Mouse (Mus musculus) gastrocnemius, postnatal 4 days (tissue): ENCODE measurements around the gene Sema4c. TPM values are rescaled to one million over a fixed set of nuclear protein-coding genes. Genes with fewer than 3 reads are reported as not detected.

ENCODE experiments used
- DNase-seq, 2 experiments: peaks; one replicate each; pipeline ENCODE4 v3.0.0; 2021 to 2022; ENCODE audit warnings: low spot score in 2 of 2, mixed read lengths in 2 of 2
- total RNA-seq, 2 experiments: library from RNA; stranded (reverse); gene quantifications; 2 replicates each; pipeline ENCODE4 v1.2.3; 2021

The Sema4c gene
- total RNA-seq, 2 experiments from 2014 or later, result 26.0 to 27.1 TPM

- peak; percentile 90 to 95 for DNase-seq
Observed at GRCm38 (mm10) chr1:36557457-36558011, 615 bp downstream of the Sema4c start.

- DNase-seq, result peak; percentile 96
Observed at GRCm38 (mm10) chr1:36556553-36557456, 1.3 kb downstream of the Sema4c start.

GRCm38 (mm10) chr1:36555798-36556395, 2.3 kb downstream of the Sema4c start:
- DNase-seq, result no peak

DNA sequence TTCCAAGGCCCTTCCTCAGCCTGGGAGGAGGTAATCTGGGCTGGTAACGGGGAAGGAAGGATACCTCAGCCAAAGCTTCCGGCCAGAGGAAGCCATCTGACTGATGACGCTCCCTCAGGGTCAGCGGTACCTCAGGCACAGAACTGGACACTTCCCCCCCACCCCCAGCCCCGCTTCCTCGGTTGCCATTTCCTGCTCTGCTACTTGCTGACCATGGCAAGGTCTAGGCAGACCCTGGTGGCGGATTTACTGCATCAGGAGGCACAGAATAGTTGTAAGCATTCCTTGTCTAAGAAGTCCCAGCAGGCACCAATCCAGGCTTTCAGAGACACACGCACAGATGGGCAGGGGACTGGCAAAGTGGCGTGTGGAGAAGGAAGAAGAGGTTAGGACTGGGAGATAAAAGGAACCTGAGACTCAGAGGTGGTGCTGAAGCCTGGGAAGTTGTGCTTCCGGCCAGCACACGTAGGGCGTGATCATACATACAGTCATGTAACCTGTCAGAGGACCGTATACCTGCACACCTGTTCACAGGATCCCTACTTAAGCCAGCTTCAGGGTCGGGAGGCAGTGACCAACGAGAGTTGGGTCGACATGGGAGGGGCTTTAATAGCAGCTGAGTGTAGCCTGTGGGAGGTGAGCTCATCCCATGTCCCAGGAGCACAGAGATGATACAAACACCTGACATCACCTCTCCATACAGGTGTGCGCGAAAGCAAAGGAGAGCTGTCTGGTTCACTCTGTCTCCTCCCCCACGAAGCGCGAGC, 3.3 kb downstream of the Sema4c start:
- DNase-seq, result no peak

DNA sequence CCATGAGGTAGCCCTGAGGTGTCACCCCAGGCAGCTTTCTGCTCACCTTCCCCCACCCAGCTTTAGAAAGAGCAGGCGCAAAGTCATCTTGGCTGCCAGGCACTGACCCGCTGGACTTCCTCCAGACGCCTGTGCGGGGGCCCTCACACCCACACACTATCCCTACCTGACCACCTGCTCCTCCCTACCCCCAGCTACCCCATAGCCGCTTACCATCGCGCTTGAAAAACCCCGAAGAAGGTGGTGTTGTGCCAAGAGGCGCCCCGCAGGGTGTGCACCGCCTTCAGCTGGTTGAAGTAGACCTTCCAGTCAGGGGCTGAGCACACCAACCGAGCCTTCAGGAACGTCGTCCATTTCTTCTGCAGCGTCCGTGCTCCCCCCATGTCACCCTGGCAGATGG, 5.6 kb downstream of the Sema4c start:
- no peak for DNase-seq

GRCm38 (mm10) chr1:36551904-36552303, 6.2 kb downstream of the Sema4c start:
- DNase-seq, result no peak

- no peak for DNase-seq
Observed at GRCm38 (mm10) chr1:36550075-36550863, 7.9 kb downstream of the Sema4c start.

DNA sequence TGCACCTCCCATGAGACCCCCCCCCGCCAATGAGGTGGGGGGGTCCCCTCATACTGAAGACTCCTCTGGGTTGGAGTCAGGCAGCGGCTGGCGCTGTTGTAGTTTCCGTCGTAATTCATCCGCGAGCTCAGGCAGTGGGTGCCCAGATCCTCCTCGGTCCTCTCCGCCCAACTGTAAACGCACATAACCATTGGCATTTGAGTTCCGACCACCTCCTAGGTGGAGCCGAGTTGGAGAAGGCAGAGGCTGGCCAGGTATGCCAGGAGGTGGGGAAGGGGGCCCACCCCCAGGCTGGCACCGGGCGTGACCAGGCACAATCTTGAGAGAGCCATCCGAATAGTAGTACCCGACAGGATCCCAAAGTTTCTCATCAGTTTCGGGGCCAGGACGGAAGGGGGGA, 8.7 kb downstream of the Sema4c start:
- no peak for DNase-seq

GRCm38 (mm10) chr1:36548771-36549170, 9.4 kb downstream of the Sema4c start:
- DNase-seq, result no peak

DNA sequence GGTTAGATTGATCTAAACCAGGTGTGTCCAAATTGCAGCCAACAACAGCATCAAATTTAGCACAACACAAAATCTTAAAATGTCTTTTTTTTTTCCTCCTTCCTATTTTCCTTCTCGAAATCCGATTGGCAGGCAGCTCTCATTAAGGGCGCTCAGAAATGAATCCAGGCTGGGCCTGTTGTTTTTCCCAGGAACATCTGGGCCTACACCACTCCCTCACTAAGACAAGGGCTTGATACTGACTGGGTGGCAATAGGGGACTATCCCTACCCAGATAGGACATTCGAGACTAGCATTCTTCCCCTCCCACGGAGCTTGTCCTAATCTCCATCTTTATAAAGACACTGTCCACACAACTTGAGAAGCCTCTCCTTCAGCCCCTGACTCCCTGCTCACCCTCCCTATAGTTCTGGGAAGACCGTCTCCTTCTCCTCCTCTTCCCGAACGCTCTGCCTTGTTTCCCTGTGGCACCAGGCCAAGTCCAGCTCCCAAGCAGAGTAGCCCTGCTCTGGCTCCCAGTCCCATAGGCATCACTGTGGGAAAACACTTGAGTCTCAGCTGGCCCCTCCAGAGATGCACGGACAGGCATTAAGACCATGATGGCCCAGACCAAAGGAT, 10.1 kb downstream of the Sema4c start:
- DNase-seq, result peak in 1 of 2 experiments; percentile 59

GRCm38 (mm10) chr1:36546888-36547471, 11.2 kb downstream of the Sema4c start, which contains the start of gene Ankrd39:
Gene Ankrd39 (minus strand): TSS chr1:36547445.
- DNase-seq, result peak; percentile 92 to 98

DNA sequence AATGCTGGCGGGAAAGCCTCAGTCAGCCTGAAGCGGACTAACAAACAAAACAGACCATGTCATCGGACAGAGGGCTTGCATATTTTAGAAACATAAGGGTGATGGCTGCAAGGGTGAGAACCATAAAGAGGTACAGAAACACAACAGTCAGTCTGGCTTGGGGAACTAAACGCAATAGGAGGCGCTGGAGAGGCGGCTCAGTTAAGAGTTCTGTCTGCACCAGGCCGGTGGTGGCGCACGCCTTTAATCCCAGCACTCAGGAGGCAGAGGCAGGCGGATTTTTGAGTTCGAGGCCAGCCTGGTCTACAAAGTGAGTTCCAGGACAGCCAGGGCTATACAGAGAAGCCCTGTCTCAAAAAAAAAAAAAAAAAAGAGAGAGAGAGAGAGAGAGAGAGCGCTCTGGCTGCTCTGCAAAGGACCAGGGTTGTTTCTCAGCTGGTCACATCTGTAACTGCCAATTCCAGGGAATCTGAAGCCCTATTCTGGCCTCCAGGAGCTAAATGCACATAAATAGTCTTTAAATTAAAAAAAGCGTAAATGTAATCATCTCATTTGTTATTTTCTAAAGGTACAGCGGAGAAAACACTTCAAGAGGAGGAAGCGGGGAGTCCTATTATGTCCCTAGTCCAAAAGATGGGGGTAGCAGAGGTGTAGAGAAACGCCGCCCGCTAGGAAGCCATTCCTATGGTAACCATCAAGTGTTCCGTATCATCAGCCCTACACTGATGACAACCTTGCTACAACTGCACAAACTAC, 12.1 kb downstream of the Sema4c start:
- no peak for DNase-seq

DNA sequence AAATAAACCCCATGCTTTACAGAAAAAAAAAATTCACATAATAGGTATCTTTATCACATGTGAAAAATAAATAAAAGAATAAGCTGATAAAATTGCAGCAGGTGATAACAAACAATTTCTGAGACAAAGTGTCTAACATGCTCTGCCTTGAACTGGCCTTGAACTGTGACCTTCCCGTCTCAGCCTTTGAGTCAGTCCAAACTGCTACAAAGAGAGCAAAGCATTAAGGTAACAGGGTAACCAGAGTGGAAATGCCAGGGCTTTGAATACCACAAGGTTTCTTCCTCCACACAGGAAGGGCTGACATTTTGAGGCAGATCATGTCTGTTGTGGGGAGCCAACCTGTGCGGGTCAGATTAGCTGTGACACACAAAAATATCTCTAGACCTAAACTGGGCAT, 12.8 kb downstream of the Sema4c start:
- no peak for DNase-seq

DNA sequence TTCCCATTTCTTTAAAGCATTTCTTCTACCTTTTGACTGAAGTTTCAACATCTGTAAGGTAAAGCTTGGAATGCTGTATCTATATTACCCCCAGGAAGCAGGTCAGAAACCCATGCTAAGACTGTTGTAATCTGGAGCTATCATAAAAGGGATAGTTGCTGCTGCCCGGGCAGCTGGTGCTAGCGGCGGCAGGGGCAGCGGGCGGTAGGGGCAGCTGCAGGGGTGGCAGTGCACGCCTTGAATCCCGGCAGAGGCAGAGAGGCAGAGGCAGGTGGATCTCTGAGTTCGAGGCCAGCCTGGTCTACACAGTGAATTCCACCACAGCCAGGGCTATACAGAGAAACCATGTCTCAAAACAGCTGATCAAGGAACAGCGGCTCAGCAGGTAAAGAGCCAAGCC, 15.2 kb downstream of the Sema4c start:
- DNase-seq, result no peak

- DNase-seq, result no peak
Observed at GRCm38 (mm10) chr1:36541844-36542243, 16.3 kb downstream of the Sema4c start.

DNA sequence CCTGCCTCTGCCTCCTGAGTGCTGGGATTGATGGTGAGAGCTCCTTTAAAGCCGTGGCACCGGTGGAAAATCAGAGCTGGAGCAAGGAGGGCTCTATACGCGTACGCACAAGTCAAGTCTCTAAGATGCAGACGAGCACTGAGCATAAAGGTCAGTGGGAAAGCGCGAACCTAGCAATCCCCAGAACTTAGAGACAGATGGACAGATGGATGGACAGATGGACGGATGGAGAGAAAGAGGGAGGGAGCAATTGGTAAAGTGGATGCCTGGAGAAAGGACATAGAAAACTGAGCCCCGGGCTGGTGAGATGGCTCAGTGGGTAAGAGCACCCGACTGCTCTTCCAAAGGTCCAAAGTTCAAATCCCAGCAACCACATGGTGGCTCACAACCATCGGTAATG, 17.3 kb downstream of the Sema4c start:
- no peak for DNase-seq

GRCm38 (mm10) chr1:36540132-36540531, 18.0 kb downstream of the Sema4c start:
- no peak for DNase-seq

GRCm38 (mm10) chr1:36539186-36539585, 19.0 kb downstream of the Sema4c start, which contains the start of gene Gm42417:
Gene Gm42417 (minus strand): TSS chr1:36539429.
- DNase-seq, result peak in 1 of 2 experiments; percentile 62

- no peak for DNase-seq
Observed at GRCm38 (mm10) chr1:36538727-36539126, 19.4 kb downstream of the Sema4c start.
